Mouse (Mus musculus) brain, embryonic 14.5 days (tissue): Measurements from ENCODE around the gene Kalrn.

Source experiments
- CTCF ChIP-seq: fragments of 200-500 bp; IDR thresholded peaks from 2 replicates; pipeline ENCODE4 v1.5.1; 2012; ENCODE audit warnings: inconsistent platforms, mild to moderate bottlenecking, moderate library complexity, borderline replicate concordance; ENCODE audit not compliant: insufficient read depth, insufficient read length; ENCODE audit errors: extremely low read depth
- POLR2A ChIP-seq: fragments of 200-500 bp; IDR thresholded peaks from 2 replicates; pipeline ENCODE4 v1.6.1; 2012; ENCODE audit warnings: mild to moderate bottlenecking, inconsistent platforms, borderline replicate concordance; ENCODE audit not compliant: poor library complexity, insufficient read depth, insufficient read length, severe bottlenecking; ENCODE audit errors: extremely low read depth

DNA sequence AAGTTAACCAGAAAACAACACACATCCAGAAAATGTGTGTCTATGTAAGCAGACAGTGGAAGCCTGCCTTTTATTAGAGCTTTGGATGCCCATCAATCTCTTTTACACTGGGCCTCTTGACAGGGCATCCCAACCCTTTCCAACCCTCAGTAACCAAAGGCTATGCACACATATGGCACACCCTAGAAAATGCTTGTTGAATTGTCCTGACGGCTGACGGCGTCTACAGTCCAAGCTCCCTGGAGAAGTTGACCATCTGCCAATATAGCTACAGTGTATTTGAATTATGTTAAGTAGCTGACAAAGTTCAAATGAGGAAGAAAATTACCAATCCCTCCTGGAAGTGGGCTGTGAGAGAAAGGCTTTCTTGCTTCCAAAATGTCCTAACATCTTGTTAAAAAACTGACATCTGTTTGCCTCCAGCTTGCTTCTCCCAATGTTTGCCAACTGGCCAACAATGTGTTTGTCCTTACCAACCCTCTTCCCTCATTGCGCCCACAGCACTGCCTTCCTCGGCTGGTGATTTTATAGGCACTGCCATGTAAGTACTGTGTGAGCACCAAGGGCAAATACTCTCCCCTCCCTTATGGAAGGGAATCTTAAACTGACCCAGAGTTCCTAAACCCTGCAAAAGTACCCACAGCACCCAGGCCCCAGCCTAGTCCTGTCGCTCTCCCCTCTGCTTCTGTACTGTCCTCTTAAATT is 26.4 kb downstream of the Kalrn start:
- TF ChIP-seq CTCF (no peak), POLR2A (no peak)
